Mouse (Mus musculus) gastrocnemius, adult 8-10 months (tissue): ENCODE data around the gene Dexi. TPM values are rescaled to one million over a fixed set of nuclear protein-coding genes. Genes with fewer than 3 reads are reported as not detected.

Experiments used
- DNase-seq, 2 experiments: peaks; one replicate each; pipeline ENCODE4 v3.0.0; 2022; ENCODE audit warnings: low spot score in 2 of 2
- total RNA-seq, 4 experiments: library from RNA; stranded (reverse); gene quantifications; 2 replicates each; pipeline ENCODE4 v1.2.4; 2022

The Dexi gene
- total RNA-seq, 4 experiments from 2014 or later: 40.4 to 70.4 (median 53.3) TPM

- DNase-seq: no peak
Observed at GRCm38 (mm10) chr16:10454583-10454974, 88.3 kb downstream of the Dexi start.

GRCm38 (mm10) chr16:10453872-10454582, 88.8 kb downstream of the Dexi start:
- DNase-seq: no peak

Other genes with a start within 250 kb of the Dexi start
- gene Emp2, start 229.1 kb downstream of the Dexi start, total RNA-seq: 1 to 10 TPM; 3.0 to 4.8 (median 4.1) TPM
- gene Tekt5, start 147.6 kb downstream of the Dexi start, total RNA-seq: not detected
- gene Nubp1, start 131.1 kb downstream of the Dexi start, total RNA-seq: 1 to 10 TPM; 5.7 to 7.8 (median 6.8) TPM
- gene Tvp23a, start 95.7 kb downstream of the Dexi start, total RNA-seq: under 1 TPM; 0.08 to 0.24 (median 0.14) TPM
- under 1 TPM in 3 of 4 experiments, not detected in 1; 0.05 to 0.17 (median 0.16) TPM for gene Ciita, start 63.0 kb downstream of the Dexi start, total RNA-seq
- 10 to 100 TPM; 55.6 to 90.9 (median 70.4) TPM for gene Clec16a, start 2.3 kb upstream of the Dexi start, total RNA-seq
- under 1 TPM in 3 of 4 experiments, not detected in 1; 0.31 to 0.49 (median 0.35) TPM for gene Socs1, start 242.5 kb upstream of the Dexi start, total RNA-seq
- gene Tnp2, start 245.6 kb upstream of the Dexi start, total RNA-seq: not detected
- not detected for gene Prm3, start 247.9 kb upstream of the Dexi start, total RNA-seq